Comparison of ENCODE assay signal across 12 mouse cellular contexts in genomic region chr7:25206094-25206830, GRCm38 (mm10). TPM values are rescaled to one million over a fixed set of nuclear protein-coding genes. Genes with fewer than 3 reads are reported as not detected.
A peak's percentile ranks its signal among the peaks of the same experiment; 100 is the strongest.
DNase-seq lines count a peak whose midpoint lies in the region; ATAC-seq and TF ChIP-seq lines count a peak whose summit lies in the region.
"Had no signal": no experiment of that assay in that cellular context is flagged by ENCODE, and none has a peak within 500 bp of the region (broad histone marks: within the 10 kb centered on the region; RNA-seq: fewer than 3 reads in every experiment).

No protein-coding gene starts in this region.

- DNase-seq in adrenal gland, postnatal 14 days = peak; percentile 58
- no peak for DNase-seq in adrenal gland, adult 2 months
- DNase-seq in lung, adult 18-20 months = peak; percentile 39 to 56
- no peak for DNase-seq in lung, adult 2 months
- peak; percentile 72 to 81 for DNase-seq in cerebellum, postnatal 14 days
- no peak for DNase-seq in right cerebral cortex, postnatal 4 days
- DNase-seq: lung, embryonic 14.5 days had no signal

- H3K27ac ChIP-seq in hindbrain, embryonic 12.5 days = no peak overlapping the region

- H3K4me2 ChIP-seq in hindbrain, embryonic 12.5 days (replicated peaks) = no peak overlapping the region
- H3K4me2 ChIP-seq: heart, embryonic 13.5 days; lung, embryonic 14.5 days had no signal

- no peaks in the 10 kb centered on the region for H3K9me3 ChIP-seq in megakaryocyte, embryonic 14.5 days
- no peaks in the 10 kb centered on the region for H3K9me3 ChIP-seq in hindbrain, embryonic 12.5 days (replicated peaks)
- H3K9me3 ChIP-seq: heart, embryonic 13.5 days had no signal

- peaks cover 1% of the 10 kb centered on the region for H3K27me3 ChIP-seq in megakaryocyte, embryonic 14.5 days (replicated peaks)
- H3K27me3 ChIP-seq in hindbrain, embryonic 12.5 days = no peaks in the 10 kb centered on the region
- H3K27me3 ChIP-seq: heart, embryonic 13.5 days had no signal

- no peak for TF ChIP-seq POLR2A in lung, adult 2 months (IDR thresholded peaks at IDR 0.05; ENCODE audit: borderline replicate concordance, extremely low read depth, low read depth, low read length)

- ATAC-seq in hindbrain, embryonic 12.5 days (ENCODE audit: low FRiP score) = no peak
- ATAC-seq: forebrain, embryonic 16.5 days; midbrain, embryonic 16.5 days had no signal

- TF ChIP-seq CTCF in lung, adult 2 months (IDR thresholded peaks at IDR 0.05; ENCODE audit: insufficient read depth, low read length) = no peak

- H3K9ac ChIP-seq in hindbrain, embryonic 12.5 days = no peak overlapping the region
- H3K9ac ChIP-seq: lung, embryonic 14.5 days had no signal

- H3K4me1 ChIP-seq in lung, adult 2 months (ENCODE audit: control insufficient read depth, insufficient read depth, low read length) = peaks cover 2% of the 10 kb centered on the region; the same call in 1 of the 2 replicates
- H3K4me1 ChIP-seq in megakaryocyte, embryonic 14.5 days = peaks cover 39% of the 10 kb centered on the region
- no peaks in the 10 kb centered on the region for H3K4me1 ChIP-seq in hindbrain, embryonic 12.5 days

- H3K36me3 ChIP-seq in megakaryocyte, embryonic 14.5 days (replicated peaks; ENCODE audit: low read length) = peaks cover 99% of the 10 kb centered on the region
- peaks cover 62% of the 10 kb centered on the region for H3K36me3 ChIP-seq in hindbrain, embryonic 12.5 days

- WGBS in lung, adult 2 months = 69% methylated on average over 16 of the region's 16 CpGs
- WGBS in hindbrain, embryonic 12.5 days = 92% methylated on average over 16 of the region's 16 CpGs

- no peak overlapping the region for H3K4me3 ChIP-seq in lung, adult 2 months (replicated peaks; ENCODE audit: extremely low read depth, low read depth, low read length)
- H3K4me3 ChIP-seq in megakaryocyte, embryonic 14.5 days (replicated peaks) = peak overlapping the region; percentile 38
- no peak overlapping the region for H3K4me3 ChIP-seq in hindbrain, embryonic 12.5 days
- H3K4me3 ChIP-seq: heart, embryonic 13.5 days had no signal

RNA-seq across cellular contexts. Expression of gene Dedd2, which starts 14.2 kb away (rescaled TPM):
- 17.4 and 17.9 TPM in 2 replicates for total RNA-seq in adrenal gland, postnatal 14 days (2021)
- total RNA-seq in adrenal gland, adult 2 months (2021) = 10 to 100 TPM; 15.6 to 17.9 TPM
- polyA plus RNA-seq in adrenal gland, adult 2 months (2012; rRNA removed) = 36.3 and 39.5 TPM in 2 replicates
- 37.6 and 42.4 TPM in 2 replicates for polyA plus RNA-seq in lung, adult 2 months (2012; rRNA removed)
- 16.7 and 34.3 TPM in 2 replicates for polyA plus RNA-seq in megakaryocyte, embryonic 14.5 days (2012; ENCODE audit: insufficient read depth, low replicate concordance)
- 11.9 and 13.9 TPM in 2 replicates for polyA plus RNA-seq in hindbrain, embryonic 12.5 days (2016; fragmentation: Nextera tagmentation; extraction: Ambion mirVana)

RNA-seq across cellular contexts. Expression of gene Zfp526, which starts 15.0 kb away (rescaled TPM):
- 9.0 and 11.6 TPM in 2 replicates for total RNA-seq in adrenal gland, postnatal 14 days (2021)
- 10 to 100 TPM in 1 of 2 experiments, 1 to 10 TPM in 1; 9.9 to 10.4 TPM for total RNA-seq in adrenal gland, adult 2 months (2021)
- polyA plus RNA-seq in adrenal gland, adult 2 months (2012; rRNA removed) = 16.3 and 19.9 TPM in 2 replicates
- 18.0 and 18.4 TPM in 2 replicates for polyA plus RNA-seq in lung, adult 2 months (2012; rRNA removed)
- polyA plus RNA-seq in megakaryocyte, embryonic 14.5 days (2012; ENCODE audit: insufficient read depth, low replicate concordance) = 4.8 and 8.9 TPM in 2 replicates
- 2.3 and 2.9 TPM in 2 replicates for polyA plus RNA-seq in hindbrain, embryonic 12.5 days (2016; fragmentation: Nextera tagmentation; extraction: Ambion mirVana)

RNA-seq across cellular contexts. Expression of gene Pou2f2, which starts 26.7 kb away (rescaled TPM):
- total RNA-seq in adrenal gland, postnatal 14 days (2021) = 0.96 and 5.1 TPM in 2 replicates
- under 1 TPM; 0.46 to 0.90 TPM for total RNA-seq in adrenal gland, adult 2 months (2021)
- 2.7 and 3.2 TPM in 2 replicates for polyA plus RNA-seq in adrenal gland, adult 2 months (2012; rRNA removed)
- 6.0 and 6.1 TPM in 2 replicates for polyA plus RNA-seq in lung, adult 2 months (2012; rRNA removed)
- 141 and 174 TPM in 2 replicates for polyA plus RNA-seq in megakaryocyte, embryonic 14.5 days (2012; ENCODE audit: insufficient read depth, low replicate concordance)
- polyA plus RNA-seq in hindbrain, embryonic 12.5 days (2016; fragmentation: Nextera tagmentation; extraction: Ambion mirVana) = 38.6 and 40.3 TPM in 2 replicates

RNA-seq across cellular contexts. Expression of gene Gsk3a, which starts 31.4 kb away (rescaled TPM):
- 96.8 and 104 TPM in 2 replicates for total RNA-seq in adrenal gland, postnatal 14 days (2021)
- 100 to 1,000 TPM in 1 of 2 experiments, 10 to 100 TPM in 1; 98.9 to 107 TPM for total RNA-seq in adrenal gland, adult 2 months (2021)
- polyA plus RNA-seq in adrenal gland, adult 2 months (2012; rRNA removed) = 121 and 150 TPM in 2 replicates
- 104 and 116 TPM in 2 replicates for polyA plus RNA-seq in lung, adult 2 months (2012; rRNA removed)
- 55.6 and 120 TPM in 2 replicates for polyA plus RNA-seq in megakaryocyte, embryonic 14.5 days (2012; ENCODE audit: insufficient read depth, low replicate concordance)
- 17.2 and 19.6 TPM in 2 replicates for polyA plus RNA-seq in hindbrain, embryonic 12.5 days (2016; fragmentation: Nextera tagmentation; extraction: Ambion mirVana)

RNA-seq across cellular contexts. Expression of gene Erf, which starts 44.3 kb away (rescaled TPM):
- total RNA-seq in adrenal gland, postnatal 14 days (2021) = 29.7 and 34.4 TPM in 2 replicates
- total RNA-seq in adrenal gland, adult 2 months (2021) = 10 to 100 TPM; 16.5 to 26.6 TPM
- 50.4 and 52.8 TPM in 2 replicates for polyA plus RNA-seq in adrenal gland, adult 2 months (2012; rRNA removed)
- polyA plus RNA-seq in lung, adult 2 months (2012; rRNA removed) = 41.1 and 51.4 TPM in 2 replicates
- polyA plus RNA-seq in megakaryocyte, embryonic 14.5 days (2012; ENCODE audit: insufficient read depth, low replicate concordance) = 44.8 and 66.8 TPM in 2 replicates
- 10.4 and 13.6 TPM in 2 replicates for polyA plus RNA-seq in hindbrain, embryonic 12.5 days (2016; fragmentation: Nextera tagmentation; extraction: Ambion mirVana)

Comparison
In these comparisons a context has a peak if more than half of its experiments do, and no peak if none do; other contexts are left out.
1. DNase-seq: peak in adrenal gland, postnatal 14 days (single experiment), lung, adult 18-20 months (2 of 2) and cerebellum, postnatal 14 days (2 of 2); none in adrenal gland, adult 2 months (single experiment), lung, adult 2 months (single experiment) and right cerebral cortex, postnatal 4 days (single experiment).